Mouse (Mus musculus): ENCODE results near the gene Mybpc2.
A peak's percentile ranks its signal among the peaks of the same experiment; 100 is the strongest.

Gene Mybpc2

GRCm38 (mm10) chr7:44463556-44464225, 60.8 kb downstream of the Mybpc2 start:
- DNase-seq (ENCODE audit: low read depth, low spot score): no peak

DNA sequence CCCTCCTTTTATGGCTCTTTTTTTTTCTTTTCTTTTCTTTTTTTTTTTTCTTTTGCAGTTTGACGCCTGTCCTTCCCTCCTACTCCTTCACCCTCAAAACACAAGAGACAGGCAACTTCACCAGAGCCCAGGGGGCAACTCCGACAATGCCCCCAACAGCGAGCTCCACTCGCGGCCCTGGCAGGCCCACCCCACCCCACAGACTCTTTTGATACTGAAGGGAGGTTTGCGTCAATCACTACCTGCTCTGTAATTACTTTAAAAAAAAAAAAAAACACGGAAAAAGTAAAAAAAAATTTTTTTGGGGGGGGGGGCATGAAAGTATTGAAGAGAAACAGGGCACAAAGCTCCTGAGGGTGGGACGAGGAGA, 61.4 kb downstream of the Mybpc2 start:
- no peak for DNase-seq (ENCODE audit: low read depth, low spot score)

GRCm38 (mm10) chr7:44462218-44463055, 62.0 kb downstream of the Mybpc2 start:
- DNase-seq (ENCODE audit: low read depth, low spot score): no peak

DNA sequence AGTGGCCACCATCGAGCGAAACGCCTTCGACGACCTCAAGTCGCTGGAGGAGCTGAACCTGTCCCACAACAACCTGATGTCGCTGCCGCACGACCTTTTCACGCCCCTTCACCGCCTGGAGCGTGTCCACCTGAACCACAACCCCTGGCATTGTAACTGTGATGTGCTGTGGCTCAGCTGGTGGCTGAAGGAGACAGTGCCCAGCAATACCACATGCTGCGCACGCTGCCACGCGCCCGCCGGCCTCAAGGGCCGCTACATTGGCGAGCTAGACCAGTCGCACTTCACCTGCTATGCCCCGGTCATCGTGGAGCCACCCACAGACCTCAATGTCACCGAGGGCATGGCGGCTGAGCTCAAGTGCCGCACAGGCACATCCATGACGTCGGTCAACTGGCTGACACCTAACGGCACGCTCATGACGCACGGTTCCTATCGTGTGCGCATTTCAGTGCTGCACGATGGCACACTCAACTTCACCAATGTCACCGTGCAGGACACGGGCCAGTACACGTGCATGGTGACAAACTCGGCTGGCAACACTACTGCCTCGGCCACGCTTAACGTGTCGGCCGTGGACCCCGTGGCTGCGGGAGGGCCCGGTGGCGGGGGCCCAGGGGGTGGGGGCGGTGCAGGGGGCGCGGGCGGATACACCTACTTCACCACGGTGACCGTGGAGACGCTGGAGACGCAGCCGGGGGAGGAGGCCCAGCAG, 62.8 kb downstream of the Mybpc2 start:
- DNase-seq (ENCODE audit: low read depth, low spot score): no peak

DNA sequence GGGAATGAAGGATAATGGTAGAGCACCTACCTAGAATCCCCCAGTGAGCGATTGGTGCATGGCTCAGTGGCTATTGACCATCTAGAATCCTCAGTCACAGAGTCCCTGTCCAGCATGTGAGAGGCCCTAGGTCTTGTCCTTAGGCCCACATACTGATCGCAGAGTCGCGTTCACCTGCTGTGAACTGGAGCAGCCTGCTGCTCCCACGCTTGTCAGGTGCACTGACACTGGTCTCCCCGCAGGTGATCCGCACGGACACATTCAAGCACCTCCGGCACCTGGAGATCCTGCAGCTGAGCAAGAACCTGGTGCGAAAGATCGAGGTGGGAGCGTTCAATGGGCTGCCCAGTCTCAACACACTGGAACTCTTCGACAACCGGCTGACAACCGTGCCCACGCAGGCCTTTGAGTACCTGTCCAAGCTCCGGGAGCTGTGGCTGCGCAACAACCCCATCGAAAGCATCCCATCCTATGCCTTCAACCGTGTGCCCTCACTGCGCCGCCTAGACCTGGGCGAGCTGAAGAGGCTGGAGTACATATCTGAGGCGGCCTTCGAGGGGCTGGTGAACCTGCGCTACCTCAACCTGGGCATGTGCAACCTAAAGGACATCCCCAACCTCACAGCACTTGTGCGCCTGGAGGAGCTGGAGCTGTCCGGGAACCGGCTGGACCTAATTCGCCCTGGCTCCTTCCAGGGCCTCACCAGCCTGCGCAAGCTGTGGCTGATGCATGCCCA, 63.5 kb downstream of the Mybpc2 start:
- DNase-seq (ENCODE audit: low read depth, low spot score): no peak

DNA sequence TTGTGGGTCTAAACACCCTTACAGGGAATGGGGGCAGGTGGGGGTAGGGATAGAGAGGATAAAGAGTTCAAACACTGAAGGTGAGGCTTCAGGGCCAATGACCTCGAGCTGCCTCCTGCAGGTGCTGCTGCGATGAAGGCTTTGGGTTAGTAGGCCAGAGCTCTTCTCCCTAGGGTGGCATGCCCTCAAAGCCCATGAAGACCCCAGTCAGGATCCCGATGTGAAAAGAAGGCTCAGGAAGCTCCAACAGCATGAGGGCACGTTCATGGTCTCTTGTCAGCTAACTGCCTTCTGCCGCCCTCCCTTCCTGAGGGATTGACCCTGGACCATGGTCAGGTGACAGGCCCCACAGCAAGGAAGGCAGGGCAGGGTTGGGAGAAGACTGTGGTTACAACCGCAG, 64.4 kb downstream of the Mybpc2 start:
- no peak for DNase-seq (ENCODE audit: low read depth, low spot score)

DNA sequence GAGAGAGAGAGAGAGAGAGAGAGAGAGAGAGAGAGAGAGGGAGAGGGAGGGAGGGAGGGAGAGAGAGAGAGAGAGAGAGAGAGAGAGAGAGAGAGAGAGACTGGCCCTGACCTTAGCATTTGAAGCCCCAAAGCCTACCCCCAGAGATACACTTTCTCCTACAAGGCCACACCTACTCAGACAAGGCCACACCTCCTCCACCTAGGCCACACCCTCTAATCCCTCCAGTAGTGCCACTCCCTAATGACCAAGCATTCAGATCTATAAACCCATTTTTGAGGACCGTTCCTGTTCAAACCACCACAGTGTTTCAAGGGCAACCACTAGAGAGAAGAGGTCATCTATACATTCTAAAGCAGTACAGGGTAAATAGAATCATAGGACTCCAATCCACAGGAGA, 68.2 kb downstream of the Mybpc2 start:
- no peak for DNase-seq (ENCODE audit: low read depth, low spot score)

- peak; percentile 35 for DNase-seq (ENCODE audit: low read depth, low spot score)
Observed at GRCm38 (mm10) chr7:44453256-44453655, 71.2 kb downstream of the Mybpc2 start.

Data from 3T3-L1 (cell line).